Mouse (Mus musculus) layer of hippocampus, postnatal 25 days (tissue): ENCODE measurements at regions not wholly inside any gene's neighbourhood (a gene's known extent, or its start where the extent isn't known, plus 50 kb on each side); places are given as distances from the start of the nearest gene placed in this dataset.
"Not testable (repeated sequence)": the region's sequence is repeated elsewhere in the genome, so short reads cannot be mapped to it uniquely, and the experiment has no call there.

Experiments
- DNase-seq, 2 experiments: peaks; one replicate each; pipeline ENCODE4 v3.0.0; 2022; ENCODE audit warnings: mixed read lengths in 2 of 2, low spot score in 1 of 2; ENCODE audit errors: extremely low spot score in 1 of 2

GRCm38 (mm10) chr8:42442786-42443185 is 698.5 kb downstream of the Triml1 start:
- DNase-seq: no peak

DNA sequence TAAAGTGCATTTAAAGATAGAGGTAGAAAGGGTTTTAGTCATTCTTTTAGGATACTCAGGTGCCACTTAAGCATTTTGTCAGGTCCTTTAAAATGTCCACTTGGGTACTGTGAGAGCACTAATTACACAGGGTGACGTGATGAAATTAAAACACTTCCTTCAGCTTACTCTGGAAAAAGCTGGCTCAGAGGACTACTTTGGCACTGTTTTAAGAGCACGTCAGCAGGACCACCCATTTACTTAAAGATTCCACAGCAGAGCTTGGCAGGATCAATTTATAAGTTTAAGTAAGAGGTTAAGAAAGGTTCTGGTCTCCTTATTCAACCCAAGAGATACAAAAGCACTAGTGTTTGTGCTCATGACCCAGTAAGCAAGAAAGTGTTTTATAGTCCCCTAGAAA is 738.7 kb downstream of the Triml1 start:
- no peak for DNase-seq

DNA sequence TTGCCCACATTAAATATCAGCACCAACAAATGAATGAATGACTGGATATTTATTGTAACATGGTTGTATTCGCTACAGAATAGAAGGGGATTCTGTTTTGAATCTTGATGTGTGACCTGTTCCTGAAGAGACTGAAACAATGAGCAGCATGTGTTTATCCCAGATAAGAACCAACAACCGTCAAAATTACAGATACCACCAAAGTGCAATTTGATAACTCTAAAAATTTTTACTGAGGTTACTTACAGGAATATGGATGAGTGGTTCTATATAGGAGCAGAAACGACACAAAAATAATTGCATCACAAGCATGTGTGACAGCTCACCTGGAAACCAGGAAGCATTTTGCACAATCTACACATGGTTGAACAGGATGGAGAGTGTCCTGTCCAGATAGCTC is 744.4 kb downstream of the Triml1 start:
- no peak for DNase-seq

- DNase-seq: no peak
Measured at GRCm38 (mm10) chr8:42388816-42389215, 752.5 kb downstream of the Triml1 start.

DNA sequence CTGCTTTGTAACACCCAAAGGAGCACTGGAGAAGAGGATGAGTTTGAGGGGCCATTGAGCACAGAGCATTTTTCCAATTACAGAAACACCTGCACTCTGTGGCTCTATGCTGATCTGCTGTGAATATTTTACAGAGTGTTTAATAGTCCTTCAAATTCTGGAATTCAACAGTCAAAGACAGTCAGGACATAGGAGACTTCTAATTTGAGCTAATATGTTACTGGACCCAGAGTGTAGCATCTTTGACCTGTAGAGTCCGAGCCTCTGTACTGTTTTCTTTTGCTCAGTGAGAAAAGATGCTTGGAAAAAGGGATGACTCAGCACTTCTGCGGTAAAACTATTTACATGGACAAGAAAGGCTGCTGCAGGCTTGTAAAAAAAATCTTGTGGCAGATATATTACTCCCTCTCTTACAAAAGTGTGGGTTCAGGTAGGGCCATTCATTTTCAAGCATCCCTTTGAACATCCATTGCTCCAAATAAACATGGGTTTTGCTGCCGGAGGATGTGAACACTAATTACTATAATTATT is 793.1 kb downstream of the Triml1 start:
- DNase-seq: no peak

DNA sequence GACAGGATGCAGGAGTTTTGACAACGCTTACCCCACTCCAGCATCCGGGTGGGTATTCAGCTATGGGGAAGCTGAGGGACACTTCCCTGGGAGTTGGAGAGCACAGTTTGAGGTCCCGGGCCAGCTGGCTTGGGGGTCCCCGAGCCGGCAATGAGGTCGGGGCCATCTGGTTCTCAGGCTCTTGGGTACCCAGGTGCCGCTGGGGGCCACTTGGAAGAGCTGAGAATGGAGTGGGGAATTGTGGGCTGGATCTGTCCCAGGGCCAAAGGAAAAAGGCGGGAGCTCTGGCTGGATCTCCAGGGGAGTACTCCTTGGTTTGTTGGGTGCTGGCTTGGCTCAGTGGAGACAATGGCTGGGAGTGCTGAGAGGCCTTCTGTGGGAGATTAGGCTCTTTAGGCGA is 806.6 kb downstream of the Triml1 start:
- no peak for DNase-seq

- DNase-seq: peak in 1 of 2 experiments; percentile 36
Measured at GRCm38 (mm10) chr8:42324663-42325062, 816.6 kb downstream of the Triml1 start.

GRCm38 (mm10) chr8:42322862-42323261 is 818.4 kb downstream of the Triml1 start:
- DNase-seq: no peak

- DNase-seq: no peak
Measured at GRCm38 (mm10) chr8:42311060-42311459, 830.2 kb downstream of the Triml1 start.

DNA sequence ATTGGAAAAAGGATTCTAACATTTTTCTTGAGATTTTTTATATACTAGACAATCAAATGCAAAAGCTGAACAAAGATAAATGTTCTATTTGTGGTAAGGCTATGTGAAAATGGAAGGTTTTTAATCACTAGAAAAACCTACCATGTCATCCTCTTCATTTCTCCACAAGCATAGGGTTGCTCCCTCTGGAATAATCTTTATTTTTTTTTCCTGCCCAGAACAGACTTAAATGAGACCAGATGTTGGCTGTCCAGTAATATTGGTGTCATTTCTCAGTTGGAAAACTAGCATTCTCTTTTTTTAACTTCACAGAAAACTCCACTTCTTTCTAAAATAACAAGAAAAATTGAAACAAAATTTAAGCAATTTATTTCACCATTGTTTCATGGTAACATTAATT is 849.9 kb downstream of the Triml1 start:
- no peak for DNase-seq

GRCm38 (mm10) chr8:42282011-42282410 is 859.3 kb downstream of the Triml1 start:
- DNase-seq: no peak

DNA sequence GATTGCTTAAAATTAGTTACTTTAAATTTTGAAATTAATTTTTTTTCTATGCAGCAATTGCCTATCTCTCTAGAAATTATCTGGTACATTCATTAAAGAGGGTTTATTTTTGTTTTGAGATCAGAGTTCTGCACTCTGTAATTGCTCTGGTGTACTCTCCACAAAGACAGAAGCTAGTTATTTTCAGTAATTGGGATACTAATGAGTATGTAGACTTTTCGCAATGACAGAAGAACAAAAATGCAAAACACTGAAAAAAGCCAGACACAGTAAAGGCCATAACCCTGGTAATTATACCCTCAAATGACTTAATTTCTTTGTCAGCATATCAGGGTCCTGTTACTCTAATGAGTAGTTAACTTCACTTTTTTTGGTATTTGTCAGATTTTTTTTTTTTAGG is 836.5 kb upstream of the Frg1 start:
- no peak for DNase-seq

- not testable (repeated sequence) for DNase-seq
Measured at GRCm38 (mm10) chr8:42242321-42242720, 825.4 kb upstream of the Frg1 start.

DNA sequence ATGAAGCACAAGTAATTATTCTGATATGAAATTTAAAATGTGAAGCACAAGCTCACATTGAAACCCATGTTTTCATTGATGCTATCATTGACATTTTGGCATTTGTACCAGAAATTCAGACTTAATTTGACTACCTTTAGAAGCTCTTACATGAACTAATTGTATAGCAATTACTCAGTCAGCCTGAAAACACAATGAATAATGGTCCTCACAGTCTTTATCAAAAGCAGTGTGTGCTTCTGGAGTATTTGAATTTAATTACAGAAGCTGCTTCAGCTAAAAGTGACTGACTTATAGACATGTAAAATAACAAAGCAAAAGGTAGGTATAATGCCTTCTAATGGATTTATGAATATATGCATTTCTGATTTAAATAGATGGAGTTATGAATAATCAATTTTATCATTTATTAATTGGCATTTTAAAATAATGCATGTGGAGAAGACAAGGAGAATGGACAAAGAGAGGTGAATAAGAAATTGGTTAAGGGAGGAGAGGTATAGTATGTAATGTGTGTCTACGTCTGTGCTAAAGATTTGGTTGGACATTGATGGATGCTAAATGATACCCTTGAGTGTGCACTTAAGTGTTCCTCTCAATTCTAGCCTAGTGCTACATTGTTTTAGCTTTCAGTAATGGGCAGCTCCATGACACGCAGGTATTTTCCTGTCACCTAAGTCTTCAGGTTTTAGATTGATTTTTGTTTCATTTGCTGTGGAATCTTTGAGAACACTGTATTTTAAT is 803.2 kb upstream of the Frg1 start:
- DNase-seq: no peak

DNA sequence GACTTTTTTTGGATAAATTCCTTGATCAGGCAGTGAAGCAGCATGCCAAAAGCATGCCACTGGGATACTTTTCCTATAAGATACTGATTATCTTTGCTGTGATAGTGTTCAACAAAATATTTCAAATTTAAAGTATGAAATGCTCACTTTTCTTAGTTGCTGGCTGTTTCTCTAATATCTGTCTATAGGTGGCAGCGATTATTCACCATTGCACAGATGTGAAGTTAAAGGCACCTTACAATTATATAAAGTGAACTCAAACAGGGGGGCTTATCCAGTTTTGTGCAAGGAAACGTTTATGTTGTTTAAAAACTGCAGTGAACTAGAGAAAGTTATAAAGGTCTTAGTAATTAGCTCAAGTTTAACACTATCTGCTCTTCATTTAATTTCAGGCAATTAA is 794.1 kb upstream of the Frg1 start:
- DNase-seq: no peak

- no peak for DNase-seq
Measured at GRCm38 (mm10) chr8:42209989-42210388, 793.1 kb upstream of the Frg1 start.

- DNase-seq: no peak
Measured at GRCm38 (mm10) chr8:42197257-42197656, 780.4 kb upstream of the Frg1 start.

DNA sequence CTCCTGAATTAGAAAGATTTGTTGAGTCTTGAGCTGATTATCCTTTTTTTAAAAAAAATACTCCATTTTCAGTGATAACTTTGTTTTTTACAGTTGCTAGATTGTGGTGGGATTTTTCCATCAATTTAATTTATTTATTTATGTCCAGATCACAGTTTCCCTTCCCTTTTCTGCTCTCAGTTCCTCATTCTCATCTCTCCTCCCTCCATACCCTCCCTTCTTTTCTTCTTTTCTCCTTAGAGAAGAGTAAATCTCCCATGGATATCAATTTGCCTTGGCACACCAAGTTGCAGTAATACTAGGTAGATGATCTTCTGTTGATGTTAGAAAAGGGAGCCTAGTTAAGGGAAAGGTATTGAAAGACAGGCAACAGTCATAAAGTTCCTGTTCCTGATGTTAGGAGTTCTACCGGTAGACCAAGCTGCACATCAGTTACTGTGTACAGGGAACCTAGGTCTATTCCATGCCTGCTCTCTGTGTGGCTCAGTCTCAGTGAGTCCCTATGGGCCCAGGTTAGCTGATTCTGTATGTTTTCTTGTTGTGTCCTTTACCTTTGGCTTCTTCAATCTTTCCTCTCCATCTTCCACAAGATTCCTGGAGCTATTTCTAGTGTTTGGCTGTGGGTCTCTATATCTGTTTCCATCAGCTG is 777.2 kb upstream of the Frg1 start:
- DNase-seq: no peak

DNA sequence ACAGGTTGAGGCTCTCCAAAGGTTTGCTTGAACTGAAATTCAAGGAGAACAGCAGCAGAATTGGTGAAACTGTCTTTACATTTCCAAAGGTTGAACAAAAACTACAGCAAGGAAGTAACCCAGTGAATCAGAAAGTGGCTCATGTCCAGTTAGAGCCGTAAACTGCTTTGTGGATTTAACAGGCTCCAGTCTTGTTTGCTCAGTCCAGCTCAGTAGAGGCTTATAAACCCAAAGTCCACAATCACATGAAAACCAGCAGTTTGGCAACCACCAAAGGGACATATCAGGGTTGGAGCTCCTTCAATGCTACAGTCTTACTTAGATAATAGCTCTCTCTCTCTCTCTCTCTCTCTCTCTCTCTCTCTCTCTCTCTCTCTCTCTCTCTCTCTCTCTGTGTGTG is 770.2 kb upstream of the Frg1 start:
- no peak for DNase-seq

GRCm38 (mm10) chr8:42183288-42183878 is 766.5 kb upstream of the Frg1 start:
- DNase-seq: no peak

DNA sequence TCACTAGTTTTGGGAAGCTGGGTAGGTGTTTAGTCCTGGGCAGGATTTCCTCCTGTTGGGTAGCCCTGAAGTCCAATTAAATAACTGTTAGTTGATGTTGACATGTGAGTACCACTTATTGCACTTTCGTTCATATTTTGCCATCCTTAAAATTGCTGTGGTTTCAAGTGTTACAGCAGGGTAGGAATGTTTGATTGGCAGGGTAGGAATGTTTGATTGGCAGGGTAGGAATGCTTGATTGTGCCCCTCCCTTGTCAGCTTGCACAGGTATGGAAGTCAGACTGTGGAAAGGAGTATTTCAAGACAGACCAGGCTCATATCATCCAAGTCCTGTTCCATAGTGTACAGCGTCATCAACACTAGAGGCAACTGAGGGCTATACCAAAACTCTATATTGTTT is 745.6 kb upstream of the Frg1 start:
- no peak for DNase-seq

DNA sequence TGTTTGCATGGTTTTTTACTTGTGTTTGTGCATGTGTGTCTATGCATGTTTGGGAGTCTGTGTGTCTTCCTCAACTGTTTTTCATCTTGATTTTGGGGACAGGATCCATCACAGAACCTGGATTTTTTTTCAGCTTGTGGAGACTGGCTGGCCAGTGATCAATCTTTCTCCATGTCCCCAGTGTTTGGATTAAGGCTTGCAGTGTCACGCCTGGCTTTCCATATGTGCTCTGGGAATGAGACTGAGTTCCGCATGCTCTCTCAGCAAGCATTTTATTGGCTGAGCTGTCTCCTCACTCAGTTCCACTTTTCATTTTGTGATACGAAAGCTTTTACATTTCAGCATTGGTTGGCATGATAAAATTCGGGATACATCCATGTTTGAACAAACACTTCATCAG is 740.1 kb upstream of the Frg1 start:
- no peak for DNase-seq
